Mouse (Mus musculus) brain, embryonic 14.5 days (tissue): ENCODE measurements around the gene Rnf215. TPM values are rescaled to one million over a fixed set of nuclear protein-coding genes. Genes with fewer than 3 reads are reported as not detected.
"Not testable (repeated sequence)": the region's sequence is repeated elsewhere in the genome, so short reads cannot be mapped to it uniquely, and the experiment has no call there.

Source experiments
- DNase-seq: peaks from one replicate; pipeline ENCODE4 v3.0.0-alpha.2; 2011; ENCODE audit warnings: low read depth
- CTCF ChIP-seq: fragments of 200-500 bp; IDR thresholded peaks from 2 replicates; pipeline ENCODE4 v1.5.1; 2012; ENCODE audit warnings: inconsistent platforms, mild to moderate bottlenecking, moderate library complexity, borderline replicate concordance; ENCODE audit not compliant: insufficient read depth, insufficient read length; ENCODE audit errors: extremely low read depth
- POLR2A ChIP-seq: fragments of 200-500 bp; IDR thresholded peaks from 2 replicates; pipeline ENCODE4 v1.6.1; 2012; ENCODE audit warnings: mild to moderate bottlenecking, inconsistent platforms, borderline replicate concordance; ENCODE audit not compliant: poor library complexity, insufficient read depth, insufficient read length, severe bottlenecking; ENCODE audit errors: extremely low read depth
- polyA plus RNA-seq: library from polyadenylated mRNA; depleted of rRNA; stranded (reverse); fragments of >200 nt; gene quantifications from 2 replicates; pipeline ENCODE4 v1.2.3, GENCODE M21; 2012

Rnf215 gene
- polyA plus RNA-seq, 1 experiment = 60.4 TPM

- no peak for DNase-seq
- no peak for TF ChIP-seq POLR2A
- TF ChIP-seq CTCF = no peak
Observed at GRCm38 (mm10) chr11:4099447-4099846, 35.6 kb upstream of the Rnf215 start.

- TF ChIP-seq POLR2A (no peak), CTCF (no peak)
Observed at GRCm38 (mm10) chr11:4101851-4102250, 33.2 kb upstream of the Rnf215 start.

GRCm38 (mm10) chr11:4103522-4103921 is 31.5 kb upstream of the Rnf215 start:
- no peak for TF ChIP-seq POLR2A
- no peak for TF ChIP-seq CTCF
- no peak for DNase-seq

More at GRCm38 (mm10) chr11:4101851-4102250, 33.2 kb upstream of the Rnf215 start:
- DNase-seq = no peak

- no peak for TF ChIP-seq POLR2A
- no peak for TF ChIP-seq CTCF
- no peak for DNase-seq
Observed at GRCm38 (mm10) chr11:4104989-4105388, 30.0 kb upstream of the Rnf215 start.

GRCm38 (mm10) chr11:4105444-4105843 is 29.6 kb upstream of the Rnf215 start:
- DNase-seq = no peak
- TF ChIP-seq CTCF (no peak), POLR2A (no peak)

GRCm38 (mm10) chr11:4107901-4108300 is 27.1 kb upstream of the Rnf215 start:
- DNase-seq = not testable (repeated sequence)

GRCm38 (mm10) chr11:4108691-4109090 is 26.3 kb upstream of the Rnf215 start:
- no peak for TF ChIP-seq POLR2A
- no peak for TF ChIP-seq CTCF
- no peak for DNase-seq

GRCm38 (mm10) chr11:4112033-4112432 is 23.0 kb upstream of the Rnf215 start:
- no peak for DNase-seq
- TF ChIP-seq POLR2A (no peak), CTCF (no peak)

GRCm38 (mm10) chr11:4112861-4113260 is 22.1 kb upstream of the Rnf215 start:
- no peak for TF ChIP-seq POLR2A
- TF ChIP-seq CTCF = no peak
- no peak for DNase-seq

GRCm38 (mm10) chr11:4113496-4113895 is 21.5 kb upstream of the Rnf215 start:
- TF ChIP-seq CTCF = no peak
- TF ChIP-seq POLR2A = no peak
- no peak for DNase-seq

- DNase-seq = no peak
- no peak for TF ChIP-seq POLR2A
- no peak for TF ChIP-seq CTCF
Observed at GRCm38 (mm10) chr11:4113970-4114369, 21.0 kb upstream of the Rnf215 start.

- DNase-seq = not testable (repeated sequence)
Observed at GRCm38 (mm10) chr11:4114541-4114940, 20.5 kb upstream of the Rnf215 start.

GRCm38 (mm10) chr11:4115407-4115806 is 19.6 kb upstream of the Rnf215 start:
- no peak for DNase-seq
- TF ChIP-seq POLR2A (no peak), CTCF (no peak)
